Mouse (Mus musculus): ENCODE measurements around the gene Tlr13. TPM values are rescaled to one million over a fixed set of nuclear protein-coding genes. Genes with fewer than 3 reads are reported as not detected.
A peak's percentile ranks its signal among the peaks of the same experiment; 100 is the strongest.

Tlr13 gene
- total and polyA plus RNA-seq, 3 experiments: not detected

- Histone ChIP-seq H3K27ac (ENCODE audit: control insufficient read depth, low read depth, low read length) (peak overlapping the region; percentile 59), H3K9ac (ENCODE audit: control insufficient read depth, low read depth, low read length, poor library complexity, severe bottlenecking) (peak overlapping the region; percentile 75), H3K4me3 (ENCODE audit: control insufficient read depth in 1 of 2, insufficient read depth in 1 of 2, low read depth in 2 of 2, low read length in 2 of 2) (peak overlapping the region; percentile 91 to 99), H3K79me2 (ENCODE audit: control insufficient read depth, insufficient read depth, low read length, poor library complexity) (peaks cover 51% of the 10 kb centered on the region), H3K9me3 (replicated peaks; ENCODE audit: insufficient read depth, low read length) (no peaks in the 10 kb centered on the region), H3K27me3 (ENCODE audit: control insufficient read depth in 1 of 2, insufficient read depth in 2 of 2, low read length in 2 of 2) (no peaks in the 10 kb centered on the region), H3K36me3 (ENCODE audit: control insufficient read depth in 1 of 2, insufficient read depth in 2 of 2, low read length in 2 of 2) (peaks cover 18 to 25% of the 10 kb centered on the region in 2 experiments), H3K4me1 (ENCODE audit: control insufficient read depth in 1 of 2, insufficient read depth in 2 of 2, low read length in 2 of 2) (peaks cover 0 to 13% of the 10 kb centered on the region in 2 experiments; a peak in 3 of 4 replicates)
- TF ChIP-seq UBTF (IDR thresholded peaks at IDR 0.05; ENCODE audit: borderline replicate concordance, insufficient read depth, low read depth, low read length): no peak
- TF ChIP-seq SIN3A (IDR thresholded peaks at IDR 0.05; ENCODE audit: low read length): peak; percentile 67; the same call in 1 of the 2 replicates
- no peak for TF ChIP-seq ELF1 (IDR thresholded peaks at IDR 0.05; ENCODE audit: low read depth, low read length)
- no peak for TF ChIP-seq USF1 (IDR thresholded peaks at IDR 0.05; ENCODE audit: low read depth, low read length)
- TF ChIP-seq CHD1 (IDR thresholded peaks at IDR 0.05; ENCODE audit: low read depth, low read length): no peak
- no peak for TF ChIP-seq TCF12 (IDR thresholded peaks at IDR 0.05; ENCODE audit: low read depth, low read length)
- TF ChIP-seq JUND (IDR thresholded peaks at IDR 0.05; ENCODE audit: low read depth, low read length): no peak
- TF ChIP-seq BHLHE40 (IDR thresholded peaks at IDR 0.05; ENCODE audit: borderline replicate concordance, low read depth, low read length): no peak
- TF ChIP-seq MYB (IDR thresholded peaks at IDR 0.05; ENCODE audit: low read depth, low read length): no peak
- no peak for TF ChIP-seq RAD21 (IDR thresholded peaks at IDR 0.05; ENCODE audit: low read depth, low read length)
- TF ChIP-seq MYC (IDR thresholded peaks at IDR 0.05; ENCODE audit: low read depth, low read length): 0 out of 2 replicates have a peak, but pooled peaks have one; percentile 22
- TF ChIP-seq SMC3 (IDR thresholded peaks at IDR 0.05; ENCODE audit: low read depth, low read length): no peak
- TF ChIP-seq MAFK (IDR thresholded peaks at IDR 0.05; ENCODE audit: borderline replicate concordance, low read depth, low read length): no peak
- TF ChIP-seq POLR2AphosphoS5 (IDR thresholded peaks at IDR 0.05; ENCODE audit: borderline replicate concordance, low read depth, low read length): no peak
- peak; percentile 18 to 47; a peak in 3 of 4 replicates for TF ChIP-seq EP300 (IDR thresholded peaks at IDR 0.05; ENCODE audit: low read depth in 1 of 2, low read length in 2 of 2)
- peak; percentile 57 for TF ChIP-seq TBP (IDR thresholded peaks at IDR 0.05; ENCODE audit: low read depth, low read length)
- TF ChIP-seq NELFE (IDR thresholded peaks at IDR 0.05; ENCODE audit: low read depth, low read length): no peak
- TF ChIP-seq CTCF (IDR thresholded peaks at IDR 0.05 in 2 of 3, conservative IDR thresholded peaks at IDR 0.05 in 1 of 3; ENCODE audit: control insufficient read depth in 1 of 3, insufficient read depth in 1 of 3, low read depth in 2 of 3, low read length in 3 of 3, poor library complexity in 1 of 3, severe bottlenecking in 1 of 3): no peak
- TF ChIP-seq ETS1 (IDR thresholded peaks at IDR 0.05; ENCODE audit: low read depth, low read length): peak; percentile 50; the same call in 1 of the 2 replicates
- peak; percentile 21; the same call in 1 of the 2 replicates for TF ChIP-seq MXI1 (IDR thresholded peaks at IDR 0.05; ENCODE audit: low read depth, low read length)
- peak in 1 of 2 experiments; percentile 35; a peak in 1 of 4 replicates for TF ChIP-seq POLR2A (IDR thresholded peaks at IDR 0.05; ENCODE audit: control insufficient read depth in 1 of 2, insufficient read depth in 1 of 2, low read depth in 1 of 2, low read length in 2 of 2, poor library complexity in 1 of 2)
- TF ChIP-seq GATA1 (IDR thresholded peaks at IDR 0.05; ENCODE audit: low read depth, low read length): no peak
- peak; percentile 60 for DNase-seq (ENCODE audit: low read depth, low spot score)
These were observed 46.4 kb downstream of the Tlr13 start for GRCm38 (mm10) chrX:106189356-106189755.
